Mouse (Mus musculus) cerebellum, adult 2 months (tissue): ENCODE data around the gene Lhx5.

ENCODE experiments used
- CTCF ChIP-seq: fragments of 200-500 bp; IDR thresholded peaks from 2 replicates; pipeline ENCODE4 v1.5.1; 2011; ENCODE audit warnings: low read depth, mild to moderate bottlenecking, control low read depth, low read length, moderate library complexity, borderline replicate concordance; ENCODE audit not compliant: insufficient read depth
- POLR2A ChIP-seq: fragments of 200-500 bp; IDR thresholded peaks from 2 replicates; pipeline ENCODE4 v1.6.1; 2011; ENCODE audit warnings: low read length, control low read depth, borderline replicate concordance; ENCODE audit not compliant: insufficient read depth

DNA sequence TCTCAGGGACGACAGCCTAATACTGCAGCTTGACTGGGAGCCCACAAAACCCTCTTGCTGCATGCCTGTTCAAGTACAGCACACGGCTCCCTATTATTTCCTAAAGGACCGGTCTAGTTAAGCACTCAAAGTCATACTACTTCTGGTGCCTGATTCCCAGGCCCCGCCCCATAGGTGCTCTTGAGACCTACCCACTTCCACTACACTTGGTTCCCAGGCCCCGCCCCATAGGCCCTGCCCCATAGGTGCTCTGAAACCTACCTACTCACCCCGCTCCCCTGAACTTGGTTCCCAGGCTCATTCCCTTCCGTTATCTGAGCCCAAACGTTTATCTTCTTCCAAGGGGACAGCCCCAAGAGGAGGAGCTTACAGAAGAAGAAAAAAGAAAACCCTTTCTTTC is 56.3 kb downstream of the Lhx5 start:
- TF ChIP-seq CTCF: no peak
- no peak for TF ChIP-seq POLR2A
